Mouse (Mus musculus) cortical plate, adult 2 months (tissue): Measurements from ENCODE around the gene Zfp518a.

Experiments
- CTCF ChIP-seq: fragments of 200-500 bp; IDR thresholded peaks from 2 replicates; pipeline ENCODE4 v1.5.1; 2011; ENCODE audit warnings: mild to moderate bottlenecking, control low read depth, low read length; ENCODE audit not compliant: insufficient read depth; ENCODE audit errors: extremely low read depth
- POLR2A ChIP-seq: fragments of 200-500 bp; IDR thresholded peaks from 2 replicates; pipeline ENCODE4 v1.6.1; 2011; ENCODE audit warnings: mild to moderate bottlenecking, low read length, control low read depth; ENCODE audit not compliant: insufficient read depth; ENCODE audit errors: extremely low read depth

- no peak for TF ChIP-seq POLR2A
- no peak for TF ChIP-seq CTCF
Observed at GRCm38 (mm10) chr19:40869425-40870105, 24.9 kb upstream of the Zfp518a start.
